Mouse (Mus musculus): ENCODE results near the gene Dync1h1. TPM values are rescaled to one million over a fixed set of nuclear protein-coding genes. Genes with fewer than 3 reads are reported as not detected.

Dync1h1 gene
- polyA plus RNA-seq (2015; fragmentation: Illumina TruSeq; extraction: RNeasy Lipid Tissue Mini Kit (QIAGEN cat#74804); ENCODE audit: insufficient read depth, low read depth, low replicate concordance): 35.8 TPM

DNA sequence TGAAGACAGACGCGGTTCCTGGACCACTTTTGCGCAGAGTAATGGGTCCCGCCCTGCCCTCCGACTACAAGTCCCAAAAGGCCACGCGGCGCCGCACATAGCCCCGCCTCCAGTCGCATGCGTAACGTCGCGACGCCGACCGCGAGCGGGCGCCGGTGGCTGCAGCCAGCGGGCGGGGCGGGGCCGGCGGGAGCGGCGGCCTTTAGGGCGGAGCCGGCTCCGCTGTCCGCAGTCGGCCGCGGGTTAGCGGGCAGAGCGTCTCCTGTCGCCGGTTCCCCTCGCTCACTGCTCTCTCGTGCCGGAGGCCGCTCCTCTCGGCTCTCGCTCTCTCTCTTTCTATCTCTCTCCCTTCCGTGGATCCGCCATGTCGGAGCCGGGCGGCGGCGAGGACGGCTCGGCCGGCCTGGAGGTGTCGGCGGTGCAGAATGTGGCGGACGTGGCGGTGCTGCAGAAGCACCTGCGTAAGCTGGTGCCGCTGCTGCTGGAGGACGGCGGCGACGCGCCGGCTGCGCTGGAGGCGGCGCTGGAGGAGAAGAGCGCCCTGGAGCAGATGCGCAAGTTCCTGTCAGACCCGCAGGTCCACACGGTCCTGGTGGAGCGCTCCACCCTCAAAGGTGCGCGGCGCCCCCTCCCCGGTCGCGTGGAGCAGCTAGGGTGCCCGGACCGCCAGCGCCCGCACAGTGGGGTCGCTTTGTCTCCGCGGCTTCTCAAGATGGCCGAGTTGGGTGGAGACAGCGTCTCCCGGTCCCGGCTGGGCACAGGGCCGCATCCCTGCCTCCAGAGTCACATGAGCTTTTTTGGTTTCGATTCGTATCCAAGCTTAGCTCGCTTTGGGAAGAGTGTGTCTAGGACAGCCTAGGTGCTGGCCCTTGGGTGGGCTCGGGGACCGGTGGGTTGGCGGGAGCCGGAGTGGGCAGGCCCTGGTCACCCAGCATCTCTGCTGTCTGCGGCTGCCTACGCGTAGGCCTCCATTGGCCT, at the start of gene Dync1h1:
Gene Dync1h1 (plus strand): TSS at position 212 of the 978 bp plus-strand sequence.

DNA sequence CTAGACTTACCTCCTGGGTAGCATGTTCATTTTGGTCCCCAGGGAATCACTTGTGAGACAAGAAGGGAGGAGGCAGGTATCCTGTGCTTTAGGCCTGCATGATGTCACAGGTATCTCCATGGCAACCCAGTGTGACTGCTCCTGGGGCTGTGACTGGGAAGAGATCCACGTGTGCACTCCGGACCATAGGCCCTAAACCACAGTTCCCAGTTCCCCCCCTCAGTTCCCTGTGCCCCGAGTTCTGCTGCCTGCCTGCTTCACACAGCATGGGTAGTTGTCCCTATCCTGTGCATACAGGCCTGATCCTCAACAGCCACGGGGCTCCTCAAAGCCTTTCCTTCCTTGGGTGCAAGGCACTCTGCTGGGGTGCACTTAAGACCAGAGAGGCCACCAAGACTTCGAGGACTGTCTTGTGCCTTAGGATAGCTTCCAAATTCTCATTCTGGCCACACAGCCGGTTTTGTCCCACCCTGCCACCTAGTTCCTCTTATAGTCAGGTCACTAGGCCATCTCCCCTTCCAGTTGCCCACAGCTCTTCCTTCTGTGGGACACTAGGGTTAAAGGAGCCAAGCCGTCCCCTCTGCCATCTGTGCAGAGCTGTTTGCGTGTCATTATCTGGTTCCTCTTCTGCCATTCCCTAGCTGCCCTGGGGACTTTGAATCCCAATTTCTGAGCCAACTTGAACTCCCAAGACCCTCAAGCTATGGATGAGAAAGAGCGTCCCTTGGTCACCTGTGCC, 81.5 kb downstream of the Dync1h1 start, which contains the start of gene 1700001K19Rik:
Gene 1700001K19Rik (minus strand): TSS at position 59 of the 739 bp plus-strand sequence.

DNA sequence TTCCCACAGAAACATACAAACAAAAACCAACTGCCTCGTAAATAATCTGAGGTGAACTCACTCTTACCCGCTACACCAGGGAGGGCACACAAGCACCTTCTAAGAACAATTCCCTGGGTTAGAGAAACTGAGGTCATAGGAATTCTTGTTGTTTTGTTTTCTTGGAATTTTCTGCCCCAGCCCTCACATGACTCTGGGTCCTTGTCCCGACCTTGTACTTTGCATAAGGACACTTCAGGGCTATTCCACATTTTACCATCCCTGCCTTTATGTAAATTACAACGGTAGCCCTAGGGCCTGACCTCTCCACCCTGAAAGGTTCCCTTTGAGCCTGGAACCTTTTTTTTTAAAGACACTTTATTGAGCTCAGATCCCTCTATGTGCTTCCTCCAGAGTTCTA, 101.3 kb downstream of the Dync1h1 start, which contains the start of gene Hsp90aa1:
Gene Hsp90aa1 (minus strand): TSS at position 173 of the 400 bp plus-strand sequence.

Other genes with a start within 250 kb of the Dync1h1 start
- 17.0 TPM for gene Ppp2r5c, start 154.3 kb upstream of the Dync1h1 start, polyA plus RNA-seq (2015; fragmentation: Illumina TruSeq; extraction: RNeasy Lipid Tissue Mini Kit (QIAGEN cat#74804); ENCODE audit: insufficient read depth, low read depth, low replicate concordance)
- gene 1700001K19Rik, start 81.2 kb downstream of the Dync1h1 start, polyA plus RNA-seq (2015; fragmentation: Illumina TruSeq; extraction: RNeasy Lipid Tissue Mini Kit (QIAGEN cat#74804); ENCODE audit: insufficient read depth, low read depth, low replicate concordance): not detected
- gene Hsp90aa1, start 101.3 kb downstream of the Dync1h1 start, polyA plus RNA-seq (2015; fragmentation: Illumina TruSeq; extraction: RNeasy Lipid Tissue Mini Kit (QIAGEN cat#74804); ENCODE audit: insufficient read depth, low read depth, low replicate concordance): 49.1 TPM
- gene Wdr20, start 136.5 kb downstream of the Dync1h1 start, polyA plus RNA-seq (2015; fragmentation: Illumina TruSeq; extraction: RNeasy Lipid Tissue Mini Kit (QIAGEN cat#74804); ENCODE audit: insufficient read depth, low read depth, low replicate concordance): 8.1 TPM
- gene Mok, start 239.5 kb downstream of the Dync1h1 start, polyA plus RNA-seq (2015; fragmentation: Illumina TruSeq; extraction: RNeasy Lipid Tissue Mini Kit (QIAGEN cat#74804); ENCODE audit: insufficient read depth, low read depth, low replicate concordance): 1.4 TPM
- 3.4 TPM for gene Zfp839, start 248.8 kb downstream of the Dync1h1 start, polyA plus RNA-seq (2015; fragmentation: Illumina TruSeq; extraction: RNeasy Lipid Tissue Mini Kit (QIAGEN cat#74804); ENCODE audit: insufficient read depth, low read depth, low replicate concordance)